Mouse (Mus musculus): Measurements from ENCODE around the gene Hoxb1.

GRCm38 (mm10) chr11:96319071-96319902 lies 46.3 kb upstream of the Hoxb1 start:
- TF ChIP-seq CTCF (IDR thresholded peaks at IDR 0.05; ENCODE audit: control insufficient read depth, insufficient read depth, insufficient read length) (no peak), MYOG (IDR thresholded peaks at IDR 0.05; ENCODE audit: control insufficient read depth, extremely low read depth, insufficient read length) (no peak), MAX (IDR thresholded peaks at IDR 0.05) (no peak)

All from C2C12 (cell line).